Mouse (Mus musculus) erythroblast, embryonic 14.5 days (primary cell): ENCODE results near the gene Atp6v0b.

ENCODE experiments used
- GATA1 ChIP-seq: IDR thresholded peaks from 2 replicates; pipeline ENCODE4 v1.6.1; 2012; ENCODE audit warnings: low read length, inconsistent platforms, mixed read lengths
- TAL1 ChIP-seq: IDR thresholded peaks from 3 replicates; pipeline ENCODE4 v1.6.1; 2012; ENCODE audit warnings: low read length, inconsistent platforms, mixed read lengths

DNA sequence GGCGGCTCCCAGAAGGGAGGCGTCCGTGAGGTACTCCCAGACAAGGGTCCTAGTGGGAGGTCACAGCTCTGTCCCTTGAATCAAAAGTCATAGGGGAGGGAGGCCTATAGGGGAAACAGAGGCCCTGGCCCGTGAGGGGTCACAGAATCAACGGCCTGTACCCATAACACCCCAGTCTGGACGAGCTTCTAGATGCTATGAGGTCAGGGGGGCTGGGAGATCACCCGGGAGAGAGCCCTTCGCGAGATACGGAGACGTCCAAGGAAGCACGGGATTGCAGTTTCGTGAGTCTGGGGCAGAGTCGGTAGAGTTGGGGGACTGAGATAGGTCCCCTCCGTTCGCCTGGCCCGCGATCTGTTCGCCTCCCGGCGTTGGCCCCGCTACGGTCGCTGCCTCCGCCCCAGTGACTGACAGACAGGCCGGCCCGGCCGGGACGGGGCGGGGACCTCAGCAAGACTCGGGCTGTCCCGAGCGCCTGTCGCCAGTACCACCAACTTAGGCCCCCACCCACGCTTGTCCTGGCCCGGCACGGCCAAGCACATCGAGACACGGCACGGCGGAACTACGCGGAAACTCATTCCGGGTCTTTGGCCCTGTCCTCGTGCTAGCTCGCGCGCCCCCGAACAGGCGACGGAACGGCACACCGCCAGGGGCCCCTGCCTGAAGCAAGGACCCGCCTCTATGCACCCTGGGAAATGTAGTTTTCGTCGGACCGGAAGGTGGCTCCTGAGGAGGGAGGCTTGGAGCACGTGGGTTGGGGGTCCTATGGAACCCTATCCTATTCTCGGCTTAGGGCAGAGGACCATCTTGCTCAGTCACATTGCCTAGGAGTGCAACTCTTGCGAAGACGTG lies 27.7 kb upstream of the Atp6v0b start, which contains the start of gene Ipo13:
- TF ChIP-seq GATA1 (no peak), TAL1 (no peak)
